Mouse (Mus musculus) testis, adult 2 months (tissue): ENCODE measurements around the gene Lgals9. TPM values are rescaled to one million over a fixed set of nuclear protein-coding genes. Genes with fewer than 3 reads are reported as not detected.
"Not testable (repeated sequence)": the region's sequence is repeated elsewhere in the genome, so short reads cannot be mapped to it uniquely, and the experiment has no call there.

ENCODE experiments used
- H3K27ac ChIP-seq: fragments of 200-500 bp; 2 replicates; pipeline ENCODE4 v1.5.1; 2012; ENCODE audit warnings: low read depth, low read length; ENCODE audit not compliant: control insufficient read depth, insufficient read depth
- H3K27me3 ChIP-seq: fragments of 200-500 bp; 2 replicates; pipeline ENCODE4 v1.6.1; 2012; ENCODE audit warnings: mild to moderate bottlenecking, low read length, moderate library complexity; ENCODE audit not compliant: control insufficient read depth, insufficient read depth
- H3K36me3 ChIP-seq: fragments of 200-500 bp; 2 replicates; pipeline ENCODE4 v1.6.1; 2012; ENCODE audit warnings: mild to moderate bottlenecking, low read length; ENCODE audit not compliant: control insufficient read depth, insufficient read depth
- H3K4me1 ChIP-seq: fragments of 200-500 bp; 2 replicates; pipeline ENCODE4 v1.6.1; 2012; ENCODE audit warnings: low read length; ENCODE audit not compliant: control insufficient read depth, insufficient read depth
- H3K4me3 ChIP-seq: fragments of 200-500 bp; 2 replicates; pipeline ENCODE4 v1.5.1; 2012; ENCODE audit warnings: low read depth, mild to moderate bottlenecking, low read length, moderate library complexity, mixed read lengths; ENCODE audit not compliant: control insufficient read depth
- CTCF ChIP-seq: fragments of 200-500 bp; IDR thresholded peaks from 2 replicates; pipeline ENCODE4 v1.5.1; 2012; ENCODE audit warnings: low read depth, mild to moderate bottlenecking, inconsistent platforms, low read length, moderate library complexity; ENCODE audit not compliant: control insufficient read depth, insufficient read depth, insufficient replicate concordance
- POLR2A ChIP-seq: fragments of 200-500 bp; IDR thresholded peaks from 2 replicates; pipeline ENCODE4 v1.6.1; 2012; ENCODE audit warnings: low read depth, mild to moderate bottlenecking, inconsistent platforms, low read length, moderate library complexity; ENCODE audit not compliant: control insufficient read depth
- polyA plus RNA-seq: library from polyadenylated mRNA; depleted of rRNA; stranded (reverse); fragments of >200 nt; gene quantifications from 2 replicates; pipeline ENCODE4 v1.2.3, GENCODE M21; 2012

Gene Lgals9
- polyA plus RNA-seq, 1 experiment, result 6.3 TPM

DNA sequence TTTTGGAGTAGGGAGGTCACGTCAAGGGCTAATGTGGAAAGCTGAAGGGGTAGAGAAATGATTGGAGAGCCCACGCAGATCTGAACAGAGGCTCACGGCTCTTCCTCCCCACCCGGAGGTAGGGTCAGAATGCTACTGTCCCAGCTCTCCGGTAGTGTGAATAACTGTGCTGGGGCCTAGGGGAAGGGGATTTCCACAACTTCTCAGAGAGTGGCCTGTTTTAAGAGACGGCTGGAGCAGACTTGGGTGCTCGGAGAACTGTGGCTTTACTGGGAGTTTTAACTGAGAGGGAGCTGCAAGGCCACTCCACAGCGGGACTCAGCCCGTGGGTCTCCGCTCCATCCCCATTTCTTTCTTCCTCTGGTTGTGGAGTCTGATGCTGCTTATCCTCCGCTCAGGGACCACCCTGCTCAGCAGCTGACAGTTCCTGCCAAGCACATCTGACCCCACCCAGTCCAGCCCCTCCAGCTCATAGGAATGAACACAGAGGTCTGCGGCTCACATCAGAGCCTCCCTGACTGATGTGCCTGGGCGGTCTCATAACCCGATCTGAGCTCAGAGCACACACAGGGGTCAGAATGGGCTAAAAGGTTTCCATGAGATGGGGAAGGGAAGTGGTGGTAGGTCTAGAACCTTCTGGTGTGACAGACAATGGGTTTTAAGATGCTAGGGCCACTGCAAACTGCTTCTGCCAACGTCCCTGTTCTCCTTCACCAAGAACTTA, 30.0 kb upstream of the Lgals9 start:
- no peaks in the 10 kb centered on the region for H3K36me3 ChIP-seq
- TF ChIP-seq CTCF, result no peak
- no peak for TF ChIP-seq POLR2A
- peaks cover 4% of the 10 kb centered on the region; the same call in 1 of the 2 replicates for H3K4me1 ChIP-seq
- H3K27ac ChIP-seq, result no peak overlapping the region
- H3K4me3 ChIP-seq, result no peak overlapping the region
- H3K27me3 ChIP-seq, result no peaks in the 10 kb centered on the region

DNA sequence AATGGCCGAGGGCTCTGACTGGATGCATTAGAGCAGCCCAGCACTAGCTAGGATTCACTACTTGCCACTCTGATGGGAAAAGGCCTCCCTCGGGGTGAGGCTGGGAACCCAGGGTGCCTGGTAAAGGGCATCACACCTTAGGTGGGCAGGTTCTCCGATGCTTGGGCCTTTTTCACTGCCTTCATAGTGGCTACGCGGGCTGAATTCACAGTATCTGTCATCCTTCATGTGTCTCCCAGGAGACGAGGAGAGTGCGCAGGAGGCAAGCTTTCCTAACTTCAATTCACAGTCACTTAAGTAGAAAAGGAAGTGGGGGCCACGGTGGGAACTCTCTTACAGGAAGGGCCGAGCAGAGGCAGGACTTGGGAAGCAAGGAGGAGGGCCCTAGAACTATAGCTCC, 29.1 kb upstream of the Lgals9 start:
- Histone ChIP-seq H3K36me3 (no peaks in the 10 kb centered on the region), H3K27ac (no peak overlapping the region), H3K4me3 (no peak overlapping the region), H3K27me3 (no peaks in the 10 kb centered on the region), H3K4me1 (peaks cover 4% of the 10 kb centered on the region; the same call in 1 of the 2 replicates)
- TF ChIP-seq POLR2A (no peak), CTCF (no peak)

DNA sequence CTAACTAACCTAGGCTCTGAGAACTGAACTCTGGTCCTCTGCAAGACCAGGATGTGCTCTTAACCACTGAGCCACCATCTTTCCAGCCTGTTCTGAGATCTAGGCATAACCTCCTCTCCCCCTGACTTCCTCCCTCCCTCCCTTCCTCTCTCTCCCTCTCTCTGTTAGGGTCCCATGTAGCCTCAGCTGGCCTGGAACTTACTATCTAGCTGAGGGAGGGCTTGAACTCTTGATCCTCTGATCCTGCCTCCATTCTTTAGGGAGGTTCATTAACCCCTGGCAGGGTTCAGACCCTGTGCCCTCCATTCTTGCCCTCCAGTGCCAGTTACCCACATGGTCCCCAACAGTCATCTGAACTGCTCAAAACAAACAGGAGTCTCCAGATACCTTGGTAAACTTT, 28.3 kb upstream of the Lgals9 start:
- no peak overlapping the region for H3K27ac ChIP-seq
- H3K4me3 ChIP-seq, result no peak overlapping the region
- no peaks in the 10 kb centered on the region for H3K36me3 ChIP-seq
- peaks cover 4% of the 10 kb centered on the region; the same call in 1 of the 2 replicates for H3K4me1 ChIP-seq
- no peaks in the 10 kb centered on the region for H3K27me3 ChIP-seq
- TF ChIP-seq CTCF (no peak), POLR2A (no peak)

DNA sequence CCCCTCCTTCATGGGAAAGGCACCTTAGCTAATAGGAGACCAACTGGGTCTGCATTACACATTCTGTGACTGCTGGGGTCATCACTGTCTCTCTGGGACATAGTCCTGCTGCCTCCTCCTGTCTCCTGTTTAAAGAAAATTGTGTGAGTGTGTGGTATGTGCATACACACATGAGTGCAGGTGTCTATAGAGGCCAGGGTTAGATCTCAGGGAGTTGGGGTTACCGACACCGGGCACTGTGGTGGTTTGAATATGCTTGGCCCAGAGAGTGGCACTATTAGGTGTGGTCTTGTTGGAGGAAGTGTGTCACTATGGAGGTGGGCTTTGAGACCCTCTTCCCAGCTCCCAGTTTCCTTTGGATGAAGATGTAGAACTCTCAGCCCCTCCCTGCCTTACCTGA, 27.8 kb upstream of the Lgals9 start:
- no peaks in the 10 kb centered on the region for H3K36me3 ChIP-seq
- no peaks in the 10 kb centered on the region for H3K27me3 ChIP-seq
- peaks cover 4% of the 10 kb centered on the region; the same call in 1 of the 2 replicates for H3K4me1 ChIP-seq
- TF ChIP-seq POLR2A (no peak), CTCF (no peak)
- no peak overlapping the region for H3K27ac ChIP-seq
- no peak overlapping the region for H3K4me3 ChIP-seq

DNA sequence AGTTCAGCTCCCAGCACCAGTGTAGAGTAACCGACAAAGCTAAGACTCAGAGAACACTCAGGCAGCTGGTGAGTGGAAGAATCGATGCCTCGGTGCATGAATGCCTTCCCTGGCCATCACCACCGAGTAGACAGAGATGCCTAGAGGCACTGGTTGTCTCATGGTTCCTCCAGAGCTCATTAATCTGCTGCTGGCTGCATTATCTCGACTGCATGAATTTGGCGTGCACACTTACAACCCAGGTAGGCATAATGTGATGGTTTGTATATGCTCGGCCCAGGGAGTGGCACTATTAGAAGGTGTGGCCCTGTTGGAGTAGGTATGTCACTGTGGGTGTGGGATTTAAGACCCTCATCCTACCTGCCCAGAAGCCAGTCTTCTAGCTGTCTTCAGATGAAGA, 24.1 kb upstream of the Lgals9 start:
- no peaks in the 10 kb centered on the region for H3K4me1 ChIP-seq
- H3K27me3 ChIP-seq, result no peaks in the 10 kb centered on the region
- no peaks in the 10 kb centered on the region for H3K36me3 ChIP-seq
- no peak overlapping the region for H3K27ac ChIP-seq
- TF ChIP-seq POLR2A, result no peak
- no peak for TF ChIP-seq CTCF
- H3K4me3 ChIP-seq, result no peak overlapping the region

DNA sequence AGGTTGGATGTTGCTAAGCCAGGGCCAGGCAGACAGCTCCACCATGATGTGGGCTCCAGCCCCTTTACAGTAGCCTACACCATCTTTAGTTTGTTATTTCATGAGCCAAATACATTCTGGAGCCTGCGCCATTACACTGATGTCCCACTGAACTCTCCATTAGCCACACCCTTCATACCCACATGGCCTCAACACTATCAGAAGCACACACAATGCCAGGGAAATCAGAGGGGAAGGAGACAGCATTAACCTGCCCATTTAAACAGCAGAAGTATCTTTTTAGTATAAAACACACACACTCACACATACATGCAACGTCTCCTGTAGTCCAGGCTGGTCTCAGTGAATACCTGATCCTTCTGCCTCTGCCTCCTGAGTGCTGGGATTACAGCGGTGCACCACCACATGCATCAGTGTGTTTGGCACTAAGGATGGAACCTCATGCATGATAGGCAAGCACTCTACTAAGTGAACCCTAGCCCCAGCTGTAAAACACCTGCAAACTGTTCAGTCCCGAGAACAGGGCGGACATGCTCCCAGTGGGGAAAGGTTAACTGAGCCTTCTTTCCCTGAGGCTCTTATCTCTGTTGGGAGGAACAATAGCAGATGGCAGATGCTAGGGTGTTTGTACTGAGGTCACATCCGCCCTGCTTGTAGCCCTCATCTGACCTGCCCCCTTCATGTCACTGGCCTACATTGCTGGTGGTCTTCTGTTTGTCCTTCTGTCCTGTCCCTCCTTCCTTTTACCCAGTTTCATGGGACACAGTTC, 23.4 kb upstream of the Lgals9 start:
- Histone ChIP-seq H3K4me3 (no peak overlapping the region), H3K27me3 (no peaks in the 10 kb centered on the region), H3K27ac (no peak overlapping the region), H3K4me1 (no peaks in the 10 kb centered on the region), H3K36me3 (no peaks in the 10 kb centered on the region)
- TF ChIP-seq POLR2A (no peak), CTCF (no peak)

DNA sequence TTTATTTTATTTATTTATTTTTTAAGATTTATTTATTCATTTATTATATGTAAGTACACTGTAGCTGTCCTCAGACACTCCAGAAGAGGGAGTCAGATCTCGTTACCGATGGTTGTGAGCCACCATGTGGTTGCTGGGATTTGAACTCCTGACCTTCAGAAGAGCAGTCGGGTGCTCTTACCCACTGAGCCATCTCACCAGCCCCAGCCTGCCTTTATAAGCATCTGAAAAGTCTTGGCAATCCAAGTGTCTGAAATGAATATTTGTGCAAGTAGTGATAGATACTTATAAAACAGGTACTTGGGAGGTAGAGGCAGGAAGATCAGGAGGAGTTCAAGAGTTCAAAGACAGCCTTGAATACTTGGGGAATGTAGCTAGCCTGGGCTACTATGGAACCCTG, 22.6 kb upstream of the Lgals9 start:
- H3K36me3 ChIP-seq, H3K4me1 ChIP-seq, H3K27me3 ChIP-seq, H3K27ac ChIP-seq, H3K4me3 ChIP-seq: not testable (repeated sequence)
